Mouse (Mus musculus): ENCODE results near the gene Fnip1. TPM values are rescaled to one million over a fixed set of nuclear protein-coding genes. Genes with fewer than 3 reads are reported as not detected.

Fnip1 gene
- polyA plus RNA-seq, 1 experiment from 2014 or later = 7.9 TPM

GRCm38 (mm10) chr11:54522529-54523430 lies 84.8 kb downstream of the Fnip1 start, which contains the start of gene Rapgef6:
Gene Rapgef6, plus strand, starts transcription at chr11:54522847.
- H3K36me3 ChIP-seq = no peaks in the 10 kb centered on the region
- peak; percentile 94 for ATAC-seq (ENCODE audit: extremely low read depth, insufficient number of reproducible peaks, low FRiP score, low TSS enrichment)
- WGBS = under 1% methylated on average over 73 of the region's 73 CpGs

GRCm38 (mm10) chr11:54523431-54524001 lies 85.5 kb downstream of the Fnip1 start:
- Histone ChIP-seq H3K9ac (peak overlapping the region; percentile 95), H3K4me1 (peaks cover 47% of the 10 kb centered on the region), H3K9me3 (no peaks in the 10 kb centered on the region), H3K27ac (replicated peaks) (peak overlapping the region; percentile 97), H3K4me3 (peak overlapping the region; percentile 87), H3K27me3 (replicated peaks) (no peaks in the 10 kb centered on the region), H3K4me2 (peak overlapping the region; percentile 79), H3K36me3 (no peaks in the 10 kb centered on the region)
- 13% methylated on average over 10 of the region's 10 CpGs for WGBS
- ATAC-seq (ENCODE audit: extremely low read depth, insufficient number of reproducible peaks, low FRiP score, low TSS enrichment) = no peak

More at GRCm38 (mm10) chr11:54522529-54523430, 84.8 kb downstream of the Fnip1 start, which contains the start of gene Rapgef6:
- no peaks in the 10 kb centered on the region for H3K27me3 ChIP-seq (replicated peaks)
- peak within 1 kb of the TSS; percentile 87 for H3K4me2 ChIP-seq
- peak within 1 kb of the TSS; percentile 87 for H3K4me3 ChIP-seq
- peaks cover 47% of the 10 kb centered on the region for H3K4me1 ChIP-seq
- peak within 1 kb of the TSS; percentile 98 for H3K27ac ChIP-seq (replicated peaks)
- H3K9me3 ChIP-seq = no peaks in the 10 kb centered on the region
- peak within 1 kb of the TSS; percentile 95 for H3K9ac ChIP-seq

GRCm38 (mm10) chr11:54528002-54528401 lies 90.0 kb downstream of the Fnip1 start:
- Histone ChIP-seq H3K4me1 (peaks cover 63% of the 10 kb centered on the region), H3K9me3 (no peaks in the 10 kb centered on the region), H3K36me3 (no peaks in the 10 kb centered on the region), H3K9ac (no peak overlapping the region), H3K27ac (replicated peaks) (no peak overlapping the region), H3K4me2 (no peak overlapping the region), H3K4me3 (no peak overlapping the region), H3K27me3 (replicated peaks) (no peaks in the 10 kb centered on the region)
- WGBS = 84% methylated on average over 2 of the region's 2 CpGs
- ATAC-seq (ENCODE audit: extremely low read depth, insufficient number of reproducible peaks, low FRiP score, low TSS enrichment) = no peak

DNA sequence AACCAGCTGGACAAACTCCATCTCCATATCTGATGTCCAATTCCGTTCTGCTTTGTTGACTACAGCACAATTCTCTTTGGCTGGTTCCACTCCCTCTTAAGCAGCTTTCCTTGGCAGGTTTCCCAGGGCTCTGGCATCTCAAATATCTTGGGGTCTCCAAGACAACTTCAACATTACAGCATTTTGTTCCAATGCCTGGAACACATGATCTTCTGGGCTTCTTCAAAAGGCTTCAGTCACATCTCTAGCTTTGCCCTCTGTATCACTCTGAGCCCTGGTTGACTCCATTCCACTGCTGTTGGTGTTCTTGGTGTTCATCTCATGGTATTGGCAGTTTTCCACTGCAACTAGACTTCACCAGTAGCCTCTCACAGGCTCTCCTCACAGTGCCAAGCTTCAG lies 92.4 kb downstream of the Fnip1 start:
- Histone ChIP-seq H3K9ac (no peak overlapping the region), H3K27ac (replicated peaks) (peak overlapping the region; percentile 86), H3K27me3 (replicated peaks) (no peaks in the 10 kb centered on the region), H3K36me3 (no peaks in the 10 kb centered on the region), H3K4me3 (no peak overlapping the region), H3K9me3 (no peaks in the 10 kb centered on the region), H3K4me1 (peaks cover 49% of the 10 kb centered on the region), H3K4me2 (peak overlapping the region; percentile 14; the same call in 1 of the 2 replicates)
- WGBS = 8% methylated on average over 1 of the region's 1 CpGs
- ATAC-seq (ENCODE audit: extremely low read depth, insufficient number of reproducible peaks, low FRiP score, low TSS enrichment) = no peak

DNA sequence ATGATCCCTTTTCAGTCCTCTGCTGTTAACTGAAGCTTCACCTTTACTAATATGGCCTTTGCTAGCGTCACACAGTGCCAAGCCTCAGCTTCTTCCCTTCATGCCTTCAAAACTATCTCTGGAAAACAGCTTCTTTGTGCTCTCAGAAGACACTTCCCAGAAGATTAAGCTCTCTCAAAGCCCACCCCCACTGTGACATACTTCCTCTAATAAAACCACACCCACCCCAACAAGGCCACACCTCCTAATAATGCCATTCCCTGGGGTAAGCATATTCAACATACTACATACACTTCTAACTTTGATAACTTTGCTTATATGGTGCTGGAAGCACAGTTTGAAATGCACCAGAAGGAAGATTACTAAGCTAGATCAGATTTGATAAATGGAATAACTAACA lies 92.9 kb downstream of the Fnip1 start:
- Histone ChIP-seq H3K9ac (no peak overlapping the region), H3K9me3 (no peaks in the 10 kb centered on the region), H3K27ac (replicated peaks) (peak overlapping the region; percentile 86), H3K4me3 (no peak overlapping the region), H3K27me3 (replicated peaks) (no peaks in the 10 kb centered on the region), H3K4me1 (peaks cover 49% of the 10 kb centered on the region), H3K36me3 (no peaks in the 10 kb centered on the region), H3K4me2 (no peak overlapping the region)
- no peak for ATAC-seq (ENCODE audit: extremely low read depth, insufficient number of reproducible peaks, low FRiP score, low TSS enrichment)
- 80% methylated on average over 1 of the region's 1 CpGs for WGBS

- Histone ChIP-seq H3K27me3 (replicated peaks) (no peaks in the 10 kb centered on the region), H3K9ac (no peak overlapping the region), H3K9me3 (no peaks in the 10 kb centered on the region), H3K36me3 (no peaks in the 10 kb centered on the region), H3K4me2 (no peak overlapping the region), H3K4me1 (peaks cover 39% of the 10 kb centered on the region), H3K4me3 (no peak overlapping the region), H3K27ac (replicated peaks) (no peak overlapping the region)
- 62% methylated on average over 2 of the region's 2 CpGs for WGBS
- ATAC-seq (ENCODE audit: extremely low read depth, insufficient number of reproducible peaks, low FRiP score, low TSS enrichment) = no peak
Observed at GRCm38 (mm10) chr11:54533834-54534233, 95.8 kb downstream of the Fnip1 start.

GRCm38 (mm10) chr11:54534871-54535270 lies 96.9 kb downstream of the Fnip1 start:
- H3K4me1 ChIP-seq = peaks cover 28% of the 10 kb centered on the region
- H3K36me3 ChIP-seq = no peaks in the 10 kb centered on the region
- no peak for ATAC-seq (ENCODE audit: extremely low read depth, insufficient number of reproducible peaks, low FRiP score, low TSS enrichment)
- no peaks in the 10 kb centered on the region for H3K9me3 ChIP-seq
- H3K27ac ChIP-seq (replicated peaks) = no peak overlapping the region
- WGBS = 43% methylated on average over 6 of the region's 6 CpGs
- H3K4me3 ChIP-seq = no peak overlapping the region
- H3K4me2 ChIP-seq = no peak overlapping the region
- H3K9ac ChIP-seq = no peak overlapping the region
- H3K27me3 ChIP-seq (replicated peaks) = no peaks in the 10 kb centered on the region

DNA sequence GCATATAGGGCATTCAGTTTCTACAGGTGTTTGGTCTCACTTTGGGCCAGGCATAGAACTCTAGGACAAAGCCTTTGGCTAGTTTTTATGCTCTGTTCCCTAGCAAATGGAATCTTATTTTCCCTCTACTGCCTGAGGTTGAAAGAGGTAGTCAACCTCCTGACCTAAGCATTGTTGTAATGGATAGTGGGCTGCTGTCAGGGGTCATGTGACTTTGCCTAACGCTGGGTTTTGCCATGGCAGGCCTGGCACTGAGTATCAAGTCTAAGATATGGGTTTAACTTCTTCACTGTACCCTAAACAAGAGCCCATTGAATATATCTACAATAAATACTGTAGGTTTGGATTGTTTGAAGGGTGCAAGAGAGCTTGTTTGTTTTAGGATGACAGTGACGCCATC lies 101.0 kb downstream of the Fnip1 start:
- no peak for ATAC-seq (ENCODE audit: extremely low read depth, insufficient number of reproducible peaks, low FRiP score, low TSS enrichment)
- H3K27me3 ChIP-seq (replicated peaks) = no peaks in the 10 kb centered on the region
- WGBS = 73% methylated on average over 2 of the region's 2 CpGs
- H3K27ac ChIP-seq (replicated peaks) = no peak overlapping the region
- peaks cover 12% of the 10 kb centered on the region for H3K4me1 ChIP-seq
- no peak overlapping the region for H3K4me2 ChIP-seq
- H3K36me3 ChIP-seq = no peaks in the 10 kb centered on the region
- no peak overlapping the region for H3K4me3 ChIP-seq
- no peaks in the 10 kb centered on the region for H3K9me3 ChIP-seq
- no peak overlapping the region for H3K9ac ChIP-seq

DNA sequence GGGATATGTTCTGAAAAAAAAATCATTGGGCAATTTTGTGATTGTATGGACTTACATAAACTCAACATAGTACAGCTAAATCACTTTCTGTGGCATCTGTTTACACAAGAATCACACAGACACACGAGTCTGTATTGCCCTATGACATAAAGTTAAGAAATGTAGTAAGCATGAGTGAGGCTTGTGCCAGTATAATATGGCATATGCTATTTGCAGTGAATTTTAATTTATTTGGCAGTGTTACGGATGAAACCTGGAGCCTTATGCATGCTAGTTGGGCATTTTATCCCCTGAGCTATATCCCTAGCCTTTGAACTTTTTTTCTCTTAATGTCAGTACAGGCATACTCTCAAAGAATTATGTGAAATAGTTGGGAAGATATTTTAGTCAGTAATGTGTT lies 101.5 kb downstream of the Fnip1 start:
- Histone ChIP-seq H3K4me3 (no peak overlapping the region), H3K4me2 (no peak overlapping the region), H3K27me3 (replicated peaks) (no peaks in the 10 kb centered on the region), H3K9me3 (no peaks in the 10 kb centered on the region), H3K36me3 (no peaks in the 10 kb centered on the region), H3K27ac (replicated peaks) (no peak overlapping the region), H3K9ac (no peak overlapping the region), H3K4me1 (peaks cover 12% of the 10 kb centered on the region)
- 85% methylated on average over 2 of the region's 2 CpGs for WGBS
- ATAC-seq (ENCODE audit: extremely low read depth, insufficient number of reproducible peaks, low FRiP score, low TSS enrichment) = no peak

DNA sequence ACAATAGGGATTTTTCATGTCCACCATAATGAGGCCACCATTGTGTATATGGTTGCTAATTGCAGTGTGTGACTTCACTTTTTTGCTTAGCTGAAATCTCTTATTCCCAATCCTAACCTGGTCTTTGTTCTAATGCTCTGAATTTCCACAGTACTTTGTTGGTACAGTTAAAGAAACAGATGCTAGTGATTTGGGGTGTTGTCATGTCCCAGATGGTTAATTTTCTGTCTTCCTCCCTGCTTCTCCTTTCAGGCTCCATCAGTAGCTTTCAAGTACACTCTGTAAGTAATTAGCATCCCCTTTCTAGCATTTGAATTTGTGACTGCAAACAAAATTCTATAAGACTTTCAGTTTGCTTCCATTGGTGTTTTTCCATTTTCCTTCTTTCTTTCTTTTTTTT lies 102.3 kb downstream of the Fnip1 start:
- no peak overlapping the region for H3K9ac ChIP-seq
- no peaks in the 10 kb centered on the region for H3K36me3 ChIP-seq
- no peak overlapping the region for H3K4me3 ChIP-seq
- no peak for ATAC-seq (ENCODE audit: extremely low read depth, insufficient number of reproducible peaks, low FRiP score, low TSS enrichment)
- no peak overlapping the region for H3K4me2 ChIP-seq
- H3K9me3 ChIP-seq = no peaks in the 10 kb centered on the region
- no peaks in the 10 kb centered on the region for H3K27me3 ChIP-seq (replicated peaks)
- no peak overlapping the region for H3K27ac ChIP-seq (replicated peaks)
- H3K4me1 ChIP-seq = peaks cover 9% of the 10 kb centered on the region

DNA sequence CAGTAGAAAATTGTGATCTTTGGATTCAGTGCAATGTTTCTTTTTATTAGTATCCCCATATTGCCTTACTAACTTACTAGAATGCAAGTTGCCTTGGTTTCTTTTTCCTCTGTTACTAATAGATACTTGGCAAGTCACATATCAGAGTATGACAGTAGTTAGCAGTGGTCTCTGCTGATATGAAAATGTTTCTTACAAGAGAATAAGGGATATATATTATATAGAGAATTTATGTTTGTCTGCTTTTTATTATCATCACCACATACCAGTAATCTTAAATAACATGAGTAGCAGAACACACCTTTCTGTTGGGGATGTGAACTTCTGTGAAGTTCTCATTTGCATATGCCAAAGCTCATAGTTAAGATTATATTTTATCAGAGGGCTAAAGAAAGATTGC lies 104.4 kb downstream of the Fnip1 start:
- H3K27ac ChIP-seq (replicated peaks) = no peak overlapping the region

More for the DNA sequence above, 104.4 kb downstream of the Fnip1 start:
- Histone ChIP-seq H3K4me2 (no peak overlapping the region), H3K27me3 (replicated peaks) (no peaks in the 10 kb centered on the region), H3K4me3 (no peak overlapping the region), H3K36me3 (peaks cover under 1% of the 10 kb centered on the region; the same call in 1 of the 2 replicates), H3K4me1 (peaks cover 4% of the 10 kb centered on the region), H3K9ac (no peak overlapping the region), H3K9me3 (no peaks in the 10 kb centered on the region)
- no peak for ATAC-seq (ENCODE audit: extremely low read depth, insufficient number of reproducible peaks, low FRiP score, low TSS enrichment)
